Mouse (Mus musculus) liver, embryonic 14.5 days (tissue): ENCODE measurements around the gene Gm5294. TPM values are rescaled to one million over a fixed set of nuclear protein-coding genes. Genes with fewer than 3 reads are reported as not detected.

Experiments
- ATAC-seq: fragments of 200-750 bp; cut with Nextera tagmentation; 2 replicates; pipeline ENCODE4 v1.8.0; 2017; ENCODE audit warnings: moderate number of reproducible peaks, mild to moderate bottlenecking, moderate library complexity; ENCODE audit not compliant: insufficient read depth
- DNase-seq, 3 experiments: peaks; one replicate each; pipeline ENCODE4 v3.0.0-alpha.2; 2012 to 2013; ENCODE audit warnings: low read depth in 3 of 3, low spot score in 3 of 3
- H3K27ac ChIP-seq: fragments of 300-500 bp; sonication (generic); 2 replicates; pipeline ENCODE4 v1.5.1; 2014; ENCODE audit warnings: moderate library complexity, mild to moderate bottlenecking, control low read depth, inconsistent platforms
- H3K27me3 ChIP-seq: fragments of 300-500 bp; sonication (generic); 2 replicates; pipeline ENCODE4 v1.6.1; 2014; ENCODE audit warnings: mild to moderate bottlenecking, low read length, moderate library complexity; ENCODE audit not compliant: control insufficient read depth, insufficient read depth
- H3K36me3 ChIP-seq: fragments of 300-500 bp; sonication (generic); replicated peaks from 2 replicates; pipeline ENCODE4 v1.6.1; 2014; ENCODE audit warnings: low read depth; ENCODE audit not compliant: control insufficient read depth, insufficient read depth
- H3K4me1 ChIP-seq, 2 experiments: fragments of 200-500 bp in 1 of 2; fragments of 300-500 bp in 1 of 2; sonication (generic) in 1 of 2; replicated peaks; 2 replicates each; pipeline ENCODE4 v1.6.1; 2012 to 2014; ENCODE audit warnings: antibody characterized with exemption in 1 of 2, inconsistent platforms in 1 of 2, low read length in 1 of 2; ENCODE audit not compliant: control insufficient read depth in 2 of 2, insufficient read depth in 2 of 2
- H3K4me2 ChIP-seq: fragments of 300-500 bp; sonication (generic); 2 replicates; pipeline ENCODE4 v1.6.1; 2014; ENCODE audit warnings: low read depth, mild to moderate bottlenecking, control low read depth, moderate library complexity
- H3K4me3 ChIP-seq, 2 experiments: fragments of 200-500 bp in 1 of 2; fragments of 300-500 bp in 1 of 2; sonication (generic) in 1 of 2; 2 replicates each; pipeline ENCODE4 v1.5.1; 2012 to 2014; ENCODE audit warnings: low read depth in 2 of 2, low read length in 2 of 2, mild to moderate bottlenecking in 2 of 2, control low read depth in 1 of 2, inconsistent platforms in 1 of 2, moderate library complexity in 1 of 2; ENCODE audit not compliant: insufficient read depth in 1 of 2
- H3K9ac ChIP-seq: fragments of 300-500 bp; sonication (generic); replicated peaks from 2 replicates; pipeline ENCODE4 v1.6.1; 2014; ENCODE audit warnings: mild to moderate bottlenecking, control low read depth, moderate library complexity
- H3K9me3 ChIP-seq: fragments of 300-500 bp; sonication (generic); 2 replicates; pipeline ENCODE4 v1.6.1; 2016; ENCODE audit warnings: low read length, mixed read lengths; ENCODE audit not compliant: control insufficient read depth
- CTCF ChIP-seq: IDR thresholded peaks from 2 replicates; pipeline ENCODE4 v1.5.1; 2016; ENCODE audit warnings: antibody characterized with exemption, low read depth, control low read depth
- EP300 ChIP-seq: IDR thresholded peaks from 2 replicates; pipeline ENCODE4 v1.6.1; 2016; ENCODE audit warnings: antibody characterized with exemption, low read depth
- WGBS: fragments of 180-500 bp; shearing (Covaris S2); extraction: QIAGEN DNeasy Blood & Tissue Kit; methylation state at CpG from one replicate; pipeline ENCODE4 v1.1.7; 2014; ENCODE audit not compliant: insufficient replicate concordance; 5-methylcytosine and 5-hydroxymethylcytosine counted together
- polyA plus RNA-seq, 2 experiments: library from polyadenylated mRNA; depleted of rRNA in 1 of 2; stranded (reverse) in 1 of 2; unstranded in 1 of 2; fragments of >200 nt; fragmentation: Nextera tagmentation in 1 of 2; extraction: Ambion mirVana in 1 of 2; gene quantifications; 2 replicates each; pipeline versions ENCODE4 v1.2.1 to v1.2.3; 2012 to 2014

The Gm5294 gene
- polyA plus RNA-seq, 2 experiments, result not detected

DNA sequence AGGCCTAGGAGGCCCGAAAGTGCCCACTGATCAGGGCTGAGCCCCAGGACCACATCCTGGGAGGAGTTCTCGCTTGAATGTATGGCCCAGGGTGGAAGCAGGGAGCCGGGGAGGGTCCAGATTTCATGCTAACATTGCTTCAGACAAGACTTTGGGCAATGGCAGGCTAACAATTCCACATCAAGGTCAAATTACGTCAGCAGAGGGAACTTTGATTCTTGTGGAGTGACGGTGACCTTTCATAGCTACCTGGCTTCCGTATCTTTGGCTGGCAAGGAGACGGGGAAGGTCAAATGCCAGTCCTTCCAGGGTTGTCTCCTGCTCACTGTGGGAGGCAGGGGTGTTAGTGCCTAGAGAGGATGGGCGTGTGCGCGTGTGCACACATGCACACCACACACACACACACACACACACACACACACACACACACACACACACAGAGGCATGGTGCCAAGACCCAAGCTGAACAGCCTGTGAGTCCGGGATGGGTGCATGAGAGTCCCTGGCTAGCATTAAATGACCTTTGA lies 28.9 kb upstream of the Gm5294 start:
- no peak for ATAC-seq
- Histone ChIP-seq H3K9ac (no peak overlapping the region), H3K9me3 (no peaks in the 10 kb centered on the region), H3K27ac (no peak overlapping the region), H3K36me3 (no peaks in the 10 kb centered on the region), H3K4me1 (no peaks in the 10 kb centered on the region), H3K4me3 (no peak overlapping the region), H3K27me3 (no peaks in the 10 kb centered on the region), H3K4me2 (no peak overlapping the region)
- WGBS, result 64% methylated on average over 11 of the region's 11 CpGs
- TF ChIP-seq CTCF (no peak), EP300 (no peak)
- DNase-seq, result no peak

GRCm38 (mm10) chr5:138801588-138802116 lies 18.2 kb upstream of the Gm5294 start:
- H3K9me3 ChIP-seq, result no peaks in the 10 kb centered on the region
- ATAC-seq, result no peak
- no peak overlapping the region for H3K4me3 ChIP-seq
- no peak overlapping the region for H3K4me2 ChIP-seq
- no peaks in the 10 kb centered on the region for H3K27me3 ChIP-seq
- H3K4me1 ChIP-seq, result no peaks in the 10 kb centered on the region
- DNase-seq, result no peak
- TF ChIP-seq CTCF (no peak), EP300 (no peak)
- WGBS, result 54% methylated on average over 7 of the region's 7 CpGs
- H3K27ac ChIP-seq, result no peak overlapping the region
- H3K9ac ChIP-seq, result no peak overlapping the region
- H3K36me3 ChIP-seq, result no peaks in the 10 kb centered on the region

- TF ChIP-seq EP300 (no peak), CTCF (no peak)
- no peak overlapping the region for H3K9ac ChIP-seq
- no peaks in the 10 kb centered on the region for H3K9me3 ChIP-seq
- 68% methylated on average over 5 of the region's 5 CpGs for WGBS
- H3K27ac ChIP-seq, result no peak overlapping the region
- no peaks in the 10 kb centered on the region for H3K36me3 ChIP-seq
- H3K4me3 ChIP-seq, result no peak overlapping the region
- no peak overlapping the region for H3K4me2 ChIP-seq
- no peaks in the 10 kb centered on the region for H3K27me3 ChIP-seq
- DNase-seq (no peak), ATAC-seq (no peak)
- H3K4me1 ChIP-seq, result no peaks in the 10 kb centered on the region
Observed at GRCm38 (mm10) chr5:138804286-138804685, 15.6 kb upstream of the Gm5294 start.

GRCm38 (mm10) chr5:138809767-138810166 lies 10.1 kb upstream of the Gm5294 start:
- Histone ChIP-seq H3K36me3 (no peaks in the 10 kb centered on the region), H3K4me1 (no peaks in the 10 kb centered on the region), H3K4me3 (no peak overlapping the region), H3K4me2 (no peak overlapping the region), H3K9me3 (no peaks in the 10 kb centered on the region), H3K9ac (no peak overlapping the region), H3K27ac (no peak overlapping the region), H3K27me3 (no peaks in the 10 kb centered on the region)
- ATAC-seq (no peak), DNase-seq (no peak)
- TF ChIP-seq CTCF (no peak), EP300 (no peak)
- 64% methylated on average over 6 of the region's 6 CpGs for WGBS

DNA sequence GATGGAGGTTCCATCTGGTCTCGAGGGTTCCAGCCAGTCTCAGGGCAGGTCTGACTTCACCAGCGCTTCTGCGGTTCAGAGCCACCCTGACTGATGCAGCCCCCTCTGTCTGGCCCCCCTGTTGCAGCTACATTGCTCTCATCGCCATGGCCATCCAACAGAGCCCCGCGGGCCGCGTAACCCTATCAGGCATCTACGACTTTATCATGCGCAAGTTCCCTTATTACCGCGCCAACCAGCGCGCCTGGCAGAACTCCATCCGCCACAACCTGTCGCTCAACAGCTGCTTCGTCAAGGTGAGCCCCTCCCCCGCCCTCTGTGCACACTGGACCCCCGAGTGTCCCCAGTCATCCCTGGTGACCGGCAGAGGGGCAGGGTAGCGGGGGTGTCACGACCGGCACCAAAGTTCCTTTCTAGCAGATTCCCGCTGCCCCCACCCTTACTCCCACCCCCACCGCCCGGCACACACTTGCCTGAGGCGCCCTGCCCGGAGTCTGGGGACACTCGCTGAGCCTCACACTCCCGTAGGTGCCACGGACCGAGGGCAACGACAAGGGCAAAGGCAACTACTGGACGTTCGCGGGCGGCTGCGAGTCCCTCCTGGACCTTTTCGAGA lies 945 bp downstream of the Gm5294 start:
- whole genome bisulfite sequencing, result 4% methylated on average over 39 of the region's 39 CpGs

More for the DNA sequence above, 945 bp downstream of the Gm5294 start:
- Histone ChIP-seq H3K27ac (no peak overlapping the region), H3K9me3 (no peaks in the 10 kb centered on the region), H3K27me3 (peaks cover 30% of the 10 kb centered on the region), H3K4me3 (no peak overlapping the region), H3K36me3 (no peaks in the 10 kb centered on the region), H3K4me1 (no peaks in the 10 kb centered on the region), H3K4me2 (peak overlapping the region; percentile 36), H3K9ac (no peak overlapping the region)
- DNase-seq, result no peak
- no peak for TF ChIP-seq CTCF
- TF ChIP-seq EP300, result no peak
- ATAC-seq, result no peak
